Mouse (Mus musculus): ENCODE measurements at regions not wholly inside any gene's neighbourhood (a gene's known extent, or its start where the extent isn't known, plus 50 kb on each side); places are given as distances from the start of the nearest gene placed in this dataset.

- ATAC-seq (ENCODE audit: low FRiP score, low TSS enrichment), result no peak
- Histone ChIP-seq H3K27ac (ENCODE audit: low read depth, low read length) (no peak overlapping the region), H3K4me2 (replicated peaks; ENCODE audit: low read depth, low read length) (no peak overlapping the region), H3K36me3 (ENCODE audit: control insufficient read depth, insufficient read depth, low read length) (no peaks in the 10 kb centered on the region), H3K4me3 (ENCODE audit: low read length) (no peak overlapping the region), H3K9ac (ENCODE audit: low read depth, low read length) (no peak overlapping the region), H3K9me3 (ENCODE audit: control insufficient read depth, low read length) (no peaks in the 10 kb centered on the region), H3K27me3 (ENCODE audit: control insufficient read depth, insufficient read depth, low read length) (no peaks in the 10 kb centered on the region), H3K4me1 (ENCODE audit: control insufficient read depth, insufficient read depth, low read length) (no peaks in the 10 kb centered on the region)
- WGBS, result 89% methylated on average over 1 of the region's 1 CpGs
Observed at GRCm38 (mm10) chr2:159866391-159866790, 467.6 kb downstream of the Gm826 start.

GRCm38 (mm10) chr2:159863185-159863584 lies 470.8 kb downstream of the Gm826 start:
- no peaks in the 10 kb centered on the region for H3K4me1 ChIP-seq (ENCODE audit: control insufficient read depth, insufficient read depth, low read length)
- no peak overlapping the region for H3K4me2 ChIP-seq (replicated peaks; ENCODE audit: low read depth, low read length)
- no peaks in the 10 kb centered on the region for H3K9me3 ChIP-seq (ENCODE audit: control insufficient read depth, low read length)
- 8% methylated on average over 1 of the region's 1 CpGs for WGBS
- H3K36me3 ChIP-seq (ENCODE audit: control insufficient read depth, insufficient read depth, low read length), result no peaks in the 10 kb centered on the region
- H3K4me3 ChIP-seq (ENCODE audit: low read length), result no peak overlapping the region
- H3K9ac ChIP-seq (ENCODE audit: low read depth, low read length), result no peak overlapping the region
- ATAC-seq (ENCODE audit: low FRiP score, low TSS enrichment), result no peak
- no peak overlapping the region for H3K27ac ChIP-seq (ENCODE audit: low read depth, low read length)
- no peaks in the 10 kb centered on the region for H3K27me3 ChIP-seq (ENCODE audit: control insufficient read depth, insufficient read depth, low read length)

GRCm38 (mm10) chr2:159853891-159854665 lies 479.9 kb downstream of the Gm826 start:
- H3K4me3 ChIP-seq (ENCODE audit: low read length), result no peak overlapping the region
- no peaks in the 10 kb centered on the region for H3K27me3 ChIP-seq (ENCODE audit: control insufficient read depth, insufficient read depth, low read length)
- no peaks in the 10 kb centered on the region for H3K36me3 ChIP-seq (ENCODE audit: control insufficient read depth, insufficient read depth, low read length)
- no peak for ATAC-seq (ENCODE audit: low FRiP score, low TSS enrichment)
- H3K4me1 ChIP-seq (ENCODE audit: control insufficient read depth, insufficient read depth, low read length), result no peaks in the 10 kb centered on the region
- H3K9me3 ChIP-seq (ENCODE audit: control insufficient read depth, low read length), result no peaks in the 10 kb centered on the region
- WGBS, result 84% methylated on average over 5 of the region's 5 CpGs
- H3K27ac ChIP-seq (ENCODE audit: low read depth, low read length), result no peak overlapping the region
- no peak overlapping the region for H3K9ac ChIP-seq (ENCODE audit: low read depth, low read length)
- no peak overlapping the region for H3K4me2 ChIP-seq (replicated peaks; ENCODE audit: low read depth, low read length)

- Histone ChIP-seq H3K9me3 (ENCODE audit: control insufficient read depth, low read length) (no peaks in the 10 kb centered on the region), H3K27me3 (ENCODE audit: control insufficient read depth, insufficient read depth, low read length) (no peaks in the 10 kb centered on the region), H3K36me3 (ENCODE audit: control insufficient read depth, insufficient read depth, low read length) (no peaks in the 10 kb centered on the region), H3K27ac (ENCODE audit: low read depth, low read length) (no peak overlapping the region), H3K4me3 (ENCODE audit: low read length) (no peak overlapping the region), H3K4me2 (replicated peaks; ENCODE audit: low read depth, low read length) (no peak overlapping the region), H3K4me1 (ENCODE audit: control insufficient read depth, insufficient read depth, low read length) (no peaks in the 10 kb centered on the region), H3K9ac (ENCODE audit: low read depth, low read length) (no peak overlapping the region)
- no peak for ATAC-seq (ENCODE audit: low FRiP score, low TSS enrichment)
- WGBS, result 91% methylated on average over 4 of the region's 4 CpGs
Observed at GRCm38 (mm10) chr2:159852959-159853358, 481.0 kb downstream of the Gm826 start.

- no peak overlapping the region for H3K9ac ChIP-seq (ENCODE audit: low read depth, low read length)
- H3K36me3 ChIP-seq (ENCODE audit: control insufficient read depth, insufficient read depth, low read length), result no peaks in the 10 kb centered on the region
- no peak overlapping the region for H3K4me2 ChIP-seq (replicated peaks; ENCODE audit: low read depth, low read length)
- WGBS, result 58% methylated on average over 7 of the region's 7 CpGs
- H3K27ac ChIP-seq (ENCODE audit: low read depth, low read length), result peak overlapping the region; percentile 47; the same call in 1 of the 2 replicates
- H3K4me3 ChIP-seq (ENCODE audit: low read length), result no peak overlapping the region
- no peaks in the 10 kb centered on the region for H3K4me1 ChIP-seq (ENCODE audit: control insufficient read depth, insufficient read depth, low read length)
- no peaks in the 10 kb centered on the region for H3K27me3 ChIP-seq (ENCODE audit: control insufficient read depth, insufficient read depth, low read length)
- peak; percentile 43 for ATAC-seq (ENCODE audit: low FRiP score, low TSS enrichment)
- no peaks in the 10 kb centered on the region for H3K9me3 ChIP-seq (ENCODE audit: control insufficient read depth, low read length)
Observed at GRCm38 (mm10) chr2:159832488-159833113, 501.4 kb downstream of the Gm826 start.

- WGBS, result 64% methylated on average over 2 of the region's 2 CpGs
- no peak for ATAC-seq (ENCODE audit: low FRiP score, low TSS enrichment)
- no peak overlapping the region for H3K4me3 ChIP-seq (ENCODE audit: low read length)
Observed at GRCm38 (mm10) chr2:159826417-159826816, 507.5 kb downstream of the Gm826 start.

GRCm38 (mm10) chr2:159818556-159818955 lies 515.4 kb downstream of the Gm826 start:
- ATAC-seq (ENCODE audit: low FRiP score, low TSS enrichment), result no peak
- Histone ChIP-seq H3K4me2 (replicated peaks; ENCODE audit: low read depth, low read length) (no peak overlapping the region), H3K4me3 (ENCODE audit: low read length) (no peak overlapping the region), H3K4me1 (ENCODE audit: control insufficient read depth, insufficient read depth, low read length) (no peaks in the 10 kb centered on the region), H3K27ac (ENCODE audit: low read depth, low read length) (no peak overlapping the region), H3K9ac (ENCODE audit: low read depth, low read length) (no peak overlapping the region), H3K9me3 (ENCODE audit: control insufficient read depth, low read length) (no peaks in the 10 kb centered on the region), H3K27me3 (ENCODE audit: control insufficient read depth, insufficient read depth, low read length) (no peaks in the 10 kb centered on the region), H3K36me3 (ENCODE audit: control insufficient read depth, insufficient read depth, low read length) (no peaks in the 10 kb centered on the region)
- WGBS, result 85% methylated on average over 2 of the region's 2 CpGs

More at GRCm38 (mm10) chr2:159826417-159826816, 507.5 kb downstream of the Gm826 start:
- Histone ChIP-seq H3K4me1 (ENCODE audit: control insufficient read depth, insufficient read depth, low read length) (no peaks in the 10 kb centered on the region), H3K36me3 (ENCODE audit: control insufficient read depth, insufficient read depth, low read length) (no peaks in the 10 kb centered on the region), H3K9me3 (ENCODE audit: control insufficient read depth, low read length) (no peaks in the 10 kb centered on the region), H3K4me2 (replicated peaks; ENCODE audit: low read depth, low read length) (no peak overlapping the region), H3K27me3 (ENCODE audit: control insufficient read depth, insufficient read depth, low read length) (no peaks in the 10 kb centered on the region), H3K9ac (ENCODE audit: low read depth, low read length) (no peak overlapping the region), H3K27ac (ENCODE audit: low read depth, low read length) (no peak overlapping the region)

- no peaks in the 10 kb centered on the region for H3K9me3 ChIP-seq (ENCODE audit: control insufficient read depth, low read length)
- H3K4me3 ChIP-seq (ENCODE audit: low read length), result no peak overlapping the region
- H3K27ac ChIP-seq (ENCODE audit: low read depth, low read length), result no peak overlapping the region
- no peak for ATAC-seq (ENCODE audit: low FRiP score, low TSS enrichment)
- H3K9ac ChIP-seq (ENCODE audit: low read depth, low read length), result no peak overlapping the region
- WGBS, result 89% methylated on average over 8 of the region's 8 CpGs
- no peaks in the 10 kb centered on the region for H3K4me1 ChIP-seq (ENCODE audit: control insufficient read depth, insufficient read depth, low read length)
- H3K27me3 ChIP-seq (ENCODE audit: control insufficient read depth, insufficient read depth, low read length), result no peaks in the 10 kb centered on the region
- no peaks in the 10 kb centered on the region for H3K36me3 ChIP-seq (ENCODE audit: control insufficient read depth, insufficient read depth, low read length)
- no peak overlapping the region for H3K4me2 ChIP-seq (replicated peaks; ENCODE audit: low read depth, low read length)
Observed at GRCm38 (mm10) chr2:159816344-159816743, 517.6 kb downstream of the Gm826 start.

Data from kidney, embryonic 14.5 days (tissue).